Mouse (Mus musculus): ENCODE measurements around the gene Rps18.

GRCm38 (mm10) chr17:33913905-33914304 is 41.9 kb downstream of the Rps18 start:
- TF ChIP-seq CTCF (IDR thresholded peaks at IDR 0.05; ENCODE audit: low read depth) = no peak
- TF ChIP-seq EP300 (IDR thresholded peaks at IDR 0.05; ENCODE audit: low read depth) = no peak

Measured in liver, embryonic 14.5 days (tissue).